Mouse (Mus musculus) retina, postnatal 1 day (tissue): ENCODE results near the gene Nhlrc3.

Experiments
- DNase-seq: peaks from one replicate; pipeline ENCODE4 v3.0.0-alpha.2; 2012

Nhlrc3 gene

DNA sequence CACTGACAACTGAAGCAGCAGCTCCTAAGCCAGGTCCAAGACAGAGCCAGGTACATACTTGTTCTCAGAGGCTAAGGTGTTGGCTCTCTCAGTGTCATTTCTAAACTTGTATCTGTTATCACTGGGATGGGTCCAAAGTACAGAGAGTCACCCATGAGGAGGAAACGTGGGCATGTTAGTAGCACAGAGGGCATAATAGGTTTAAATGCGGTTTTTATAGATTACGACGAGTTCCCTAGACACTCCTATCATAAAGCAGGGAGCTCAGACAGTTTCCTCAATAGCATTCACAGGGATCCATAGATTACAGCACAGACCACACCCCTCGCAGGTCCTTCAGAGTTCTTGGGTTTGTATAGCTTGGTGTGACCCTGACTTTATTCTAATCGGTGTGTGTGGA, 9.1 kb downstream of the Nhlrc3 start:
- no peak for DNase-seq

DNA sequence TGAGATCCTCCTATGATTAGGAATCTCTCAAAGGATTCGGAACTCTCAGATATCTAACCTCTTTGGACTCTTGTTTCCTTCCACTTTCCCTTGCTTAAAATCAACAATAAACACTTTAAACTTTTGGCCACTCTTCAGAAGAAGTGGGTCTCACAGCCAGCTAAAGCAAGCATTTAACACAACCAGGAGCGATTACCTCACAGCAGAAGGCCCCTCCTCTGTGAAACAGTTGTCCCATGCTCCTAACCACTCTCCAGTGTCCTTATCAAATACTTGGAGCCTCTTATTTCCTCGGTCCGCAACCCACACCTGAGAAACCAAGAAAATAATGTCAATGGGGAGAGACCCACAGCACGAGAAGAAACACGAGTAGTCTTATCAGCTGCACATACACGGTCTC, 9.8 kb downstream of the Nhlrc3 start:
- DNase-seq, result no peak

DNA sequence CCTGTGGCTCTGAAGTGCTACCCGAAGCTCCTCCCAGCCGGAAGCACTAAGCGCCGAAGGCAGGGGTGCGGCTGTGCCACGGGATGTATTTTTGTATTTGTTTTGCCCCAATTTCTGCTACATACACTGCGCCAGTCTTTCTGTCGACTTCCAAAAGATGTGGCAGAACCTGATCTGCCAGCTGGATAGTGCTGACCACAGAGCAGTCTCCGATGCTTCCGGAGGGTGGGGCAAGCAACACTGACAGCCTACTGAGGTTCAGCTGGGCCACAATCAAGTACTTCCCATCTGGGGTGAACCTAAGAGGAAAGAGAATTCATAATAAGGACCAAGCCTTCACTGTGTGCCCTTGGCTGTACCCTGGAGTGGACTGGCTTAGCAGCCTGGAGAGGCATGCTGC, 10.8 kb downstream of the Nhlrc3 start:
- no peak for DNase-seq

DNA sequence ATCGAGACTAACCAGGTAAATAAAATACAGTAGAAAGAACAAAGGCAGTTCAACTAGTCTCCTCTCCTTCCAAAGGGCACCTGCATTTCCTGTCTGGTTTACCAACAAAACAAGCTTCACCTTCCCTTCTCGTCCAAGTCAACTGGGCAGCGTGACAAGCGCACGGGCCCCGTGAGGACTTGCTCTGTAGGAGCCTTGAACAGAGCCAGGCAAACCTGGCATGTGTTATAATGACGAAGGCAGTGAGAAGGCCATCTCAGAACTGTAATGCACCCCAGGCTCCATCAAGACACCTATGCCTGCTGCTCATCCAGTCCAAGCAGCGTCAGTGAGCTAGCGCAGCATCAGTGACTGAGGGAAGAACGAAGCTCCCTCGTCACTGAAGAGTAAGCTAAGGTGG, 12.5 kb downstream of the Nhlrc3 start:
- no peak for DNase-seq

DNA sequence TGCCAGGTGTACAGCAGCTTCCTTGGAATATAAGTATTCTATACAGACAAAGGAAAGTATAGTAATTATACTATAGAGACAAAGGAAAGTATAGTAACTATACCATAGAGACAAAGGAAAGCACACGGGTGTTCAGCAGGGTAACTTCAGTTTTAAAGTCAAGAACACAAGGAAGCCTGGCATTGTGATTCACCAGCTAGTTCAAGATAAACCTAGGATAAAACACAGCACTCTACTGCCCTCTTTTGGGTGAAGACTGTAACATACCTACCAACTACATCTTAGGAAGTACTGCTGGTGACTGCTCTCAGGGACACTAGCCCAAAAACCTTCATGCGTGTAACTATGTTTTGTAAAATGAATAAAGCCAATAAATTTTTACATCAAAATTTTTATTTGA, 14.9 kb downstream of the Nhlrc3 start:
- DNase-seq, result peak; percentile 89

DNA sequence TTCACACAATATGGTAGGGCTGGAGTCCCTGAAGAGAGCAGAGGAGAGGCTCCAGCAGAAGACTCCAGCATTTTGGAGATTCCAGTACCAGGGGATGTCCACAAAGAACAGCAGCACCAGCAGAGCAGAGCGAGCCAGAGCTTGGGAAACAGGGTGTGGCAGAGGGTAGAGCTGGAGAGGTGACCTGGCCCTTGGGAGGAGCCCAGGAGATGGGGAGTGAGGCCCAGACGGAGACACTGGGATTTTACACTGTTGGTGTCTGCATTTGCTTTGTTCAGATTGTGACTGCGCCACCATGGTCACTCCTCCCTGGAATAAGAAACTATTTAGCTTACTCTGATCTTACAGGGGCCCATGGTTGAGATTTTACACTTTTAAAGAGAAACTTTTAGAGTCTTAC, 16.3 kb downstream of the Nhlrc3 start:
- DNase-seq, result no peak

DNA sequence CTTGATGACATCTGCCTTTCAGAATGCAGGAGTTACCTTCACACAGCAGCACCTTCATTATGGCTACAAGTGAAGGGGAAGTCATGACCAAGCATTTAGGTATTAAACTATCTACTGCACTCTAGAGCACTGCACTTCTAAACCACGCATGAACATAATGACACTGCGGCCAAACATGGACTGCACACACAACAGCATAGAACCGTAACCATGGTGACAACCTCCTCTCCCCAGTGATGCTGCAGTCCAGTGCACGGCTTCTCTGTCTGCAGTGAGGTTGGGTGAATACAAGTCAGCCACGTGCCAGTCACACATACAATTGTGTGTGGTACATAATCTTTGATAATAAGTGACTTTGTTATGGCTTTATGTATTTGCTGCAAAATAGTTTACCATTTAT, 17.6 kb downstream of the Nhlrc3 start:
- peak; percentile 26 for DNase-seq

DNA sequence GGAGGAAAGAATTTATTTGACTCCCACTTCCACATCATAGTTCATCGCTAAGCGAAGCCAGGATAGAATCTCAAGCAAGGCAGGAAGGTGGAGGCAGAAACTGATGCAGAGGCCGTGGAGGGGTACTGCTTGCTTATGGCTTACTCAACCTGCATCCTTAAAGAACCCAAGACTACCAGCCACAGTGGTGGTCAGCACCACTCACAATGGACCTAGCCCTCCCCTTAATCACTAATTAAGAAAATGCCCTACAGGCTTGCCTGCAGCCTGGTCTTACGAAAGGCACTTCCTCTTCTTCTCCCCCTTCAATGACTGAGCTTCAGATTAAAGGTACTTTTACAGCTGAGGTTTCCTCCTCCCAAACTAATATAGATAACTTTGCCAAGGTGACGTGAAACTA, 26.6 kb downstream of the Nhlrc3 start:
- no peak for DNase-seq

DNA sequence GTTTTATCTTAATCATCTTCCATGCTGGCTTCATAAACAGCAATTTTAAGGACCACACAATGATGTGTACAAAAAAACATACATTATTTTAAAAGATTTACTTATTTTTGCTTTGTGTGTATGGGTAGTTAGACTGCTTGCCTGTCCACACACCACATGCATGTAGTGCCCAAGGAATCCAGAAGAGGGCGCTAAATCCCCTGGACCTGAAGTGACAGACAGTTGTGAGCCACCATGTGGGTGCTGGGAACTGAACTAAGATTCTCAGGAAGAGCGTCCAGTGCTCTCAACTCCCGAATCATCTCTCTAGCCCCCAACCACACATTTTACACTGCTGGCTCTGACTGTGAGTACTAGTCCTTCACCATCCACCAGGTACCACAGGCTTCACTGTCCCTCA, 28.5 kb downstream of the Nhlrc3 start:
- DNase-seq, result no peak

DNA sequence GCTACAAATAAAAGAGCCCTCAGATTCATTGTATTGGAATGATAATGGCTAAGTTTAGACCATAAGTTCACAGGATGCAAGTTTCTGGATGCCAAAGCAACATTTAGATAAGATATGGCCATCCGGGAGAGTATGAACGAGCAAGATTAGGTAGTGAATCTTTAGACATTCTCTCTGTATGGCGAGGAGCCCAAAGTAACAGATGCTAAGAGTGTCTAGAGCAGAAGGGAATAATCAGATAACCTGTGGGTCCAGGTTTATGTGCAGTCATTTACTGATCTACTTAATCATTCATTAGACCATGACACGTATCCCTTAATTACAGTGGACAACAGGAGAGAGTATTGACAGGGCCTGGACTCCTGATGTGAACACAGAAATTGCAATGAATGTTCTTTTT, 39.6 kb downstream of the Nhlrc3 start:
- no peak for DNase-seq

DNA sequence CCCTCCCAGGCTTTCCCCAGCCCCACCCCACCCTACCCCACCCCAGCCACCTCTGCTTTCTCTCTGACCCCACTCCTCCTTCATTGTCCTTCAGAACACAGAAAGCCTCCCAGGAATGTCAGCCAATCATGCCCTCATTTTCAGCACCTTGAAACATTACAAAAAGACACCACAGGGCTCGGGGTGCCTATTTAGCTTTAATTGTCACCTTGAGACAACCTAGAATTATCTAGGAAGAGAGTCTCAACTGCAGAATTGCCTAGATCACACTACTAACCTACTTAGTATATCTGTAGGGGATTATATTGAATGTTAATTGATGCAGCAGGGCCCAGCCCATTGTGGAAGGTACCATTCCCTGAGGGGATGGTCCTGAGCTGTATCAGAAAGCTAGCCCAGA, 40.4 kb downstream of the Nhlrc3 start:
- DNase-seq, result no peak

DNA sequence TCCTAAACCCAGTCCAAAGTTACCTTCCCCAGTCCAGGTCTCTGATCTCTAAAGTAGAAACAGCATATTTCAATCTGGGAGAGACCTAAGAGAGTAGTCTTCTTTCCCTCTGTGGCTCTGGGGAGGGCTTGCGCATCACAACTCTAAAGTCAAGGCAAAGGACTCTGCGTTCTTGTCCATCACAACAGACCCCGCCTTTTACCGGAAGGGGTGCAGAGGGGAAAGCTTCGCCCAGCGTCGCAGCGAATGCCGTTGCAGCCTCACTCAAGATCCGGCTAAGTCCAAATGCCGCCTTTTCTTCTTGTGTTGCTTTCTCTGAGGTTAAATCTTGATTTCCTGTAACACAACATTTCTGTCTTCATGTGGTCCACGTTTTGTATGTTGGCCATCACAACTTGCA, 41.5 kb downstream of the Nhlrc3 start:
- no peak for DNase-seq

DNA sequence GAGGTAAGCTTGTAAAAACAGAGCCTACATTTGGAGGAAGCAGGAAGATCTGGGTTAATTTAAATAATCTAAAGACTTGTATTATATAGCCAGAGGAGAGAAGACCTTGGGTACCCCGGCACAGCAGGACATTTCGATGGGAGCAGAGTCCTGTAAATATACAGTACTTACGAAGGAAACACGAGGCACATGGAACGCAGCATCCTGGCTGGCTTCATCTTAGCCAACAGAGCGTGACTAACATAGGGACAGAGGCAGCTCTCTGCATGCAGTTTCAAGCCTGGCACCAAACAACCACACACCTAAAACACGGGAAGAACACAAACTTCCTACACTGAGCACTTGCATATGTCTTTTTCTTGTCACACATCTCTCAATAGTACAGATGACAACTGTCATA, 45.4 kb downstream of the Nhlrc3 start:
- DNase-seq, result peak; percentile 26

DNA sequence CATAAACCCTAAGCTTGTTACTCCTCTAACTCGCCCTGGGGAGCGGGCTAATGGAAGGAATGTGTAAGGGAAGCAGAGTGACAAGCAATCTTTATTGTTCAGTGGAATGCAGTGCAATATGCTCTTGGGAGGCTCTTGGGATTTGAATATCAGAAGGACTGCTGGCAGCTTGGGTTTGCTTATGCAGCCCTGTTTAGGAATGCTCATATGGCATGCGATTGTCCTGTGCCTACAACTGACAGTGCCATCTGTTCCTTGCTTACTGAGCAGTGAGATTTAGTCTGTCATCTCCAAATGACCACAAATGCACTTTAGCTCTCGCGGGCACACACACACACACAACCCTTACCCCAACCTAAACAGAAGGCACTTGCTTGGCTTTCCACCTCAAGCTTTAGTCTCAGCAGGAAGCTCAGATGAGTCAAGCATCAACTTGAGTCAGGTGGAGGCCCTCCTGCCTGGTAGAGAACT, 47.1 kb downstream of the Nhlrc3 start:
- DNase-seq, result peak; percentile 62

DNA sequence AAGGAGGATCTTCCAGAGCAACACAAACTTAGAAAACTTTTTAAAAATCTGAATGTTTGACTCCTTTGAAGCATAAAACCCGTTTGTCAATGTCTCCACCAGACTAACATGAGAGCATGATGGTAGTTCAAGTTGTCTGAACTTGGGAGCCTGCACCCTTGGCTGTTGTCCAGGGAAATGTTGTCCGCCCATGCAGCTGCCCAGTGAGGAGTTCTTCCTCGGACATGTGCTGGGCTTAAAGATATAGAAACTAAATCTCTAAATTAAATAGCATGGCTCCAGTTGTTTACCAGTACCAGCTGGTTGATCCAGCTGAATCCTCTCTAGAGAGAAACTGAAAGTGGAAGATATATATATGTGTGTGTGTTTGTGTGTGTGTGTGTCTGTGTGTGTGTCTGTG, 49.2 kb downstream of the Nhlrc3 start:
- no peak for DNase-seq

DNA sequence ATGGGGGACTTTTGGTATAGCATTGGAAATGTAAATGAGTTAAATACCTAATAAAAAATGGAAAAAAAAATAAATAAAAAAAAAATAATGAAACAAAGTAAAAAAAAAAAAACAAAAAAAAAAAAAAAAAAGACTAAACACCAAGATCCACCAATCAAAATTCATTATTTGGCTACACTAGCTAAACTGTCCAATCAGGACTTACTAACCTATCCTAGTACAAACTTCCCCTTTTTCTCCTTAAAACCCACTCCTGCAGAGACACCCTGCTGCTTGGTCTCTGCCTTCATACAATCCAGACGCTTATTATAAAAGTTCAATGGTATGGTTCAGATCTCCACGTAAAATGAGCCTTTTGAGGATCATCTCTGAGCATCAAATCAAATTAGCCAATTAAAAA, 49.7 kb downstream of the Nhlrc3 start:
- no peak for DNase-seq

DNA sequence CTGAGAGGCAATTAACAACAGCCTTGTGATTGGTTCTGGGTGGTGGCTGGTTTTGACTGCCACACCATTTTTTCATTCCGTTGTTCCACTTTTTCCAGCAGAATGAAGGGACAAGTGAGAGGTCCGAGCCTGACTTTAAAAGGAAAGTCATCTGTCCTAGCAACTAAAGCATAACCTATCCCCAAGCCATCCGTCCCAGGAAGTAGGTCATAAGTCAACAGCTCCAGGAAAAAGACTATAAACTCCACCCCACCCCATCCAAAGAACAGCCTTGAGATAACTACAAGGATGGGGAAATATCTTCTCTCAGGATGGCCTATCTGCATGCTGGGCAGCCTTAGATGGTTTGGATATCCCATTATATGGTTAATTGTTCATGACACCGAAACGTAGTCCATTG, 50.9 kb downstream of the Nhlrc3 start:
- DNase-seq, result no peak

DNA sequence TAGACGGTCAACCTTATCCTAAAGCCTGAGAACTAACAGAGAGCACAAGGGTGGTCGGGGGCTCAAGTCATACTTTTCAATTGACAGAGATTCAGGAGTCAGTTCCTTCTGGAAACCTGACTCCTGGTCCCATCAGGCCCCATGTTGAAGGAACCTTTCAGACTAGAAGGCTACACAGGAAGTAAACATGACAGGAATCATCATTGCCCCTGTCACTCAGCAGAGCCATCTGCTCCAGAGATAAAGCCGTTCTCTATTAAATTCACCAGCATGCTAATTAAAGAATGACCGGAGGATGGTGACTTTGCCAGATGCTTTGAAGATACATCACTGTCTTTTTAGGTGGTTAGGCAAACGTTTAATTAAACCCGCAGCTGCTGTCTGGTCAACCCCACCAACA, 53.1 kb downstream of the Nhlrc3 start:
- DNase-seq, result peak; percentile 48

DNA sequence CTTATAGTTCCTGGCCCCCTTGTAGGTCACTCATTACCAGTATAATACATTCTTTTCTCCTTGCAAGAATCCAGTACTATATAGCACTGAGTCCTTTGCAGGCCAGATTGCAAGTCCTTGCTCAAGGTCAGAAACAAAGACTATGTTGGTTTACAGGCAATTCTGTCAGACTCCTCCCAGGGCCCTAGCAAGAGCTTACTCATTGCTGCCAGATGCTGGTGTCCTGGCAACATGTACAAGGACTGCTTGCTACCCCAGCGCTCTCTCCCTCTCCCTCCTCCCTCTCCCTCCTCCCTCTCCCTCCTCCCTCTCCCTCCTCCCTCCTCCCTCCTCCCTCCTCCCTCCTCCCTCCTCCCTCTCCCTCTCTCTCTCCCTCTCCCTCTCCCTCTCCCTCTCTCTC, 56.0 kb downstream of the Nhlrc3 start:
- DNase-seq, result no peak
